Mouse (Mus musculus) Muller cell, postnatal 12 days (primary cell): ENCODE measurements around the gene Cntnap2.
"Not testable (repeated sequence)": the region's sequence is repeated elsewhere in the genome, so short reads cannot be mapped to it uniquely, and the experiment has no call there.

Experiments
- DNase-seq: peaks from one replicate; pipeline ENCODE4 v3.0.0-alpha.2; 2015; ENCODE audit errors: inconsistent ontology term

Cntnap2 gene

GRCm38 (mm10) chr6:46240349-46240748 is 1181.2 kb downstream of the Cntnap2 start:
- DNase-seq, result no peak

- DNase-seq, result peak; percentile 41
Measured at GRCm38 (mm10) chr6:46263171-46263570, 1204.0 kb downstream of the Cntnap2 start.

- peak; percentile 17 for DNase-seq
Measured at GRCm38 (mm10) chr6:46346946-46347345, 1287.8 kb downstream of the Cntnap2 start.

- no peak for DNase-seq
Measured at GRCm38 (mm10) chr6:46361091-46361490, 1301.9 kb downstream of the Cntnap2 start.

- peak; percentile 20 for DNase-seq
Measured at GRCm38 (mm10) chr6:46362156-46362555, 1303.0 kb downstream of the Cntnap2 start.

- no peak for DNase-seq
Measured at GRCm38 (mm10) chr6:46398725-46399589, 1339.8 kb downstream of the Cntnap2 start.

- DNase-seq, result no peak
Measured at GRCm38 (mm10) chr6:46414154-46414553, 1355.0 kb downstream of the Cntnap2 start.

- DNase-seq, result no peak
Measured at GRCm38 (mm10) chr6:46414562-46414961, 1355.4 kb downstream of the Cntnap2 start.

GRCm38 (mm10) chr6:46419827-46420226 is 1360.7 kb downstream of the Cntnap2 start:
- DNase-seq, result peak; percentile 56

- DNase-seq, result no peak
Measured at GRCm38 (mm10) chr6:46420349-46420748, 1361.2 kb downstream of the Cntnap2 start.

GRCm38 (mm10) chr6:46428231-46428630 is 1369.1 kb downstream of the Cntnap2 start:
- no peak for DNase-seq

GRCm38 (mm10) chr6:46450917-46451638 is 1391.9 kb downstream of the Cntnap2 start:
- DNase-seq, result no peak

GRCm38 (mm10) chr6:46472683-46473082 is 1413.5 kb downstream of the Cntnap2 start:
- DNase-seq, result no peak

- DNase-seq, result no peak
Measured at GRCm38 (mm10) chr6:46484392-46484791, 1425.2 kb downstream of the Cntnap2 start.

- peak; percentile 4 for DNase-seq
Measured at GRCm38 (mm10) chr6:46502786-46503185, 1443.6 kb downstream of the Cntnap2 start.

- DNase-seq, result no peak
Measured at GRCm38 (mm10) chr6:46512841-46513240, 1453.7 kb downstream of the Cntnap2 start.

GRCm38 (mm10) chr6:46537586-46537985 is 1478.4 kb downstream of the Cntnap2 start:
- not testable (repeated sequence) for DNase-seq

GRCm38 (mm10) chr6:46563470-46563869 is 1504.3 kb downstream of the Cntnap2 start:
- no peak for DNase-seq

- no peak for DNase-seq
Measured at GRCm38 (mm10) chr6:46575055-46575454, 1515.9 kb downstream of the Cntnap2 start.

- no peak for DNase-seq
Measured at GRCm38 (mm10) chr6:46612365-46612764, 1553.2 kb downstream of the Cntnap2 start.

- DNase-seq, result peak; percentile 2
Measured at GRCm38 (mm10) chr6:46612872-46613271, 1553.7 kb downstream of the Cntnap2 start.

- DNase-seq, result no peak
Measured at GRCm38 (mm10) chr6:46669018-46669417, 1609.9 kb downstream of the Cntnap2 start.

- no peak for DNase-seq
Measured at GRCm38 (mm10) chr6:46675081-46675480, 1615.9 kb downstream of the Cntnap2 start.
